Mouse (Mus musculus): ENCODE results near the gene Gpatch8. TPM values are rescaled to one million over a fixed set of nuclear protein-coding genes. Genes with fewer than 3 reads are reported as not detected.

Gene Gpatch8
- polyA plus RNA-seq, 1 experiment from 2014 or later: 42.5 TPM

- ATAC-seq (ENCODE audit: low FRiP score): no peak
- H3K4me3 ChIP-seq (ENCODE audit: low read depth, low read length): no peak overlapping the region
Observed at GRCm38 (mm10) chr11:102431728-102432114, 124.5 kb downstream of the Gpatch8 start.

GRCm38 (mm10) chr11:102431018-102431645 is 125.1 kb downstream of the Gpatch8 start:
- peak overlapping the region; percentile 50; the same call in 1 of the 2 replicates for H3K9ac ChIP-seq (ENCODE audit: low read length)
- H3K27me3 ChIP-seq (ENCODE audit: control insufficient read depth, insufficient read depth, low read length): no peaks in the 10 kb centered on the region
- peak overlapping the region; percentile 77 for H3K4me2 ChIP-seq
- ATAC-seq (ENCODE audit: low FRiP score) (peak; percentile 56; the same call in 1 of the 2 replicates), DNase-seq (ENCODE audit: low spot score, missing footprints) (peak; percentile 97)
- under 1% methylated on average over 7 of the region's 7 CpGs for WGBS
- H3K4me3 ChIP-seq (ENCODE audit: low read depth, low read length): peak overlapping the region; percentile 44
- no peaks in the 10 kb centered on the region for H3K9me3 ChIP-seq (ENCODE audit: control insufficient read depth, low read length)
- H3K4me1 ChIP-seq (ENCODE audit: control insufficient read depth, insufficient read depth, low read length): peaks cover 6% of the 10 kb centered on the region
- no peak overlapping the region for H3K27ac ChIP-seq (ENCODE audit: low read depth, low read length)
- H3K36me3 ChIP-seq (ENCODE audit: control insufficient read depth, insufficient read depth, low read length): peaks cover 5% of the 10 kb centered on the region; the same call in 1 of the 2 replicates

More at GRCm38 (mm10) chr11:102431728-102432114, 124.5 kb downstream of the Gpatch8 start:
- H3K36me3 ChIP-seq (ENCODE audit: control insufficient read depth, insufficient read depth, low read length): peaks cover 6% of the 10 kb centered on the region; the same call in 1 of the 2 replicates
- peaks cover 6% of the 10 kb centered on the region for H3K4me1 ChIP-seq (ENCODE audit: control insufficient read depth, insufficient read depth, low read length)
- WGBS: 84% methylated on average over 3 of the region's 3 CpGs
- no peak overlapping the region for H3K9ac ChIP-seq (ENCODE audit: low read length)
- no peak for DNase-seq (ENCODE audit: low spot score, missing footprints)
- no peak overlapping the region for H3K4me2 ChIP-seq
- H3K27ac ChIP-seq (ENCODE audit: low read depth, low read length): no peak overlapping the region
- no peaks in the 10 kb centered on the region for H3K9me3 ChIP-seq (ENCODE audit: control insufficient read depth, low read length)
- no peaks in the 10 kb centered on the region for H3K27me3 ChIP-seq (ENCODE audit: control insufficient read depth, insufficient read depth, low read length)

- DNase-seq (ENCODE audit: low spot score, missing footprints): peak; percentile 97
- Histone ChIP-seq H3K27ac (ENCODE audit: low read depth, low read length) (no peak within 1 kb of the TSS), H3K36me3 (ENCODE audit: control insufficient read depth, insufficient read depth, low read length) (no peaks in the 10 kb centered on the region; the same call in 1 of the 2 replicates), H3K27me3 (ENCODE audit: control insufficient read depth, insufficient read depth, low read length) (no peaks in the 10 kb centered on the region), H3K4me1 (ENCODE audit: control insufficient read depth, insufficient read depth, low read length) (peaks cover 6% of the 10 kb centered on the region), H3K9ac (ENCODE audit: low read length) (peak within 1 kb of the TSS; percentile 50), H3K4me3 (ENCODE audit: low read depth, low read length) (peak within 1 kb of the TSS; percentile 44), H3K4me2 (peak within 1 kb of the TSS; percentile 77), H3K9me3 (ENCODE audit: control insufficient read depth, low read length) (no peaks in the 10 kb centered on the region)
- WGBS: 1% methylated on average over 25 of the region's 29 CpGs
- ATAC-seq (ENCODE audit: low FRiP score): peak; percentile 88
Observed at GRCm38 (mm10) chr11:102430121-102431017, 125.8 kb downstream of the Gpatch8 start, which contains the start of gene Grn. Gene Grn, plus strand, starts transcription at chr11:102430315.

DNA sequence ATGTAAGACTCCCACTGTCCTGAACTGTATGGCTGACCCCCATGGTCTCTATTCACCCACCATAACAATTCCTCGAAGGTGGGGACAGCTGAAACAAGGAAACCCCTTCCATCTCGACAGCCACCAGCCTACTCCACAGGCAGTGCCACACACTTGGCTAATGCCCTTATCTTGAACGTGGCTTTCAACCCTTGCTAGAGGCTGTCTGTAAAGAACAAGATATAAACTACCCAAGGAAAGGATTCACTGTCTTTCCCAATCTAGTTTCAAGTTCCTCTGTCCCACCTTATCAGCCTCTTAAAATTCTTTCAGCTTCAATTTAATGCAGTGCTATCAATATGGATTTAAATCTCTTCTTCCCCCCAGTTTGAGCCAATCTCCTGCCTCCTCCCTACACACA is 126.6 kb downstream of the Gpatch8 start:
- peaks cover 6% of the 10 kb centered on the region for H3K4me1 ChIP-seq (ENCODE audit: control insufficient read depth, insufficient read depth, low read length)
- 49% methylated on average over 3 of the region's 3 CpGs for WGBS
- ATAC-seq (ENCODE audit: low FRiP score) (no peak), DNase-seq (ENCODE audit: low spot score, missing footprints) (no peak)
- H3K9ac ChIP-seq (ENCODE audit: low read length): peak overlapping the region; percentile 43
- peak overlapping the region; percentile 44 for H3K4me3 ChIP-seq (ENCODE audit: low read depth, low read length)
- no peaks in the 10 kb centered on the region for H3K36me3 ChIP-seq (ENCODE audit: control insufficient read depth, insufficient read depth, low read length)
- H3K27me3 ChIP-seq (ENCODE audit: control insufficient read depth, insufficient read depth, low read length): no peaks in the 10 kb centered on the region
- H3K27ac ChIP-seq (ENCODE audit: low read depth, low read length): no peak overlapping the region
- H3K4me2 ChIP-seq: peak overlapping the region; percentile 77
- no peaks in the 10 kb centered on the region for H3K9me3 ChIP-seq (ENCODE audit: control insufficient read depth, low read length)

GRCm38 (mm10) chr11:102428981-102429540 is 127.1 kb downstream of the Gpatch8 start:
- Histone ChIP-seq H3K9me3 (ENCODE audit: control insufficient read depth, low read length) (no peaks in the 10 kb centered on the region), H3K4me3 (ENCODE audit: low read depth, low read length) (no peak overlapping the region), H3K9ac (ENCODE audit: low read length) (no peak overlapping the region), H3K4me2 (no peak overlapping the region), H3K27ac (ENCODE audit: low read depth, low read length) (no peak overlapping the region), H3K27me3 (ENCODE audit: control insufficient read depth, insufficient read depth, low read length) (no peaks in the 10 kb centered on the region), H3K4me1 (ENCODE audit: control insufficient read depth, insufficient read depth, low read length) (peaks cover 4% of the 10 kb centered on the region), H3K36me3 (ENCODE audit: control insufficient read depth, insufficient read depth, low read length) (no peaks in the 10 kb centered on the region)
- DNase-seq (ENCODE audit: low spot score, missing footprints): no peak
- ATAC-seq (ENCODE audit: low FRiP score): no peak
- WGBS: 73% methylated on average over 8 of the region's 8 CpGs

Other genes with a start within 250 kb of the Gpatch8 start
- 84.7 and 86.1 TPM in 2 replicates for gene Ubtf, start 236.7 kb downstream of the Gpatch8 start, polyA plus RNA-seq (2014; fragmentation: Nextera tagmentation; extraction: Ambion mirVana)
- gene Slc4a1, start 190.2 kb downstream of the Gpatch8 start, polyA plus RNA-seq (2014; fragmentation: Nextera tagmentation; extraction: Ambion mirVana): 30.6 and 31.3 TPM in 2 replicates
- gene Rundc3a, start 163.0 kb downstream of the Gpatch8 start, polyA plus RNA-seq (2014; fragmentation: Nextera tagmentation; extraction: Ambion mirVana): 42.0 and 43.0 TPM in 2 replicates
- gene Slc25a39, start 148.4 kb downstream of the Gpatch8 start, polyA plus RNA-seq (2014; fragmentation: Nextera tagmentation; extraction: Ambion mirVana): 167 and 193 TPM in 2 replicates
- 36.8 and 39.3 TPM in 2 replicates for gene Grn, start 126.1 kb downstream of the Gpatch8 start, polyA plus RNA-seq (2014; fragmentation: Nextera tagmentation; extraction: Ambion mirVana)
- gene Fam171a2, start 108.7 kb downstream of the Gpatch8 start, polyA plus RNA-seq (2014; fragmentation: Nextera tagmentation; extraction: Ambion mirVana): 7.2 and 10.6 TPM in 2 replicates
- gene Itga2b, start 86.3 kb downstream of the Gpatch8 start, polyA plus RNA-seq (2014; fragmentation: Nextera tagmentation; extraction: Ambion mirVana): 4.5 and 5.2 TPM in 2 replicates
- gene Gm11627, start 23.1 kb upstream of the Gpatch8 start, polyA plus RNA-seq (2014; fragmentation: Nextera tagmentation; extraction: Ambion mirVana): 13.9 and 14.6 TPM in 2 replicates
- gene Fzd2, start 48.0 kb upstream of the Gpatch8 start, polyA plus RNA-seq (2014; fragmentation: Nextera tagmentation; extraction: Ambion mirVana): 27.1 and 27.3 TPM in 2 replicates
- 0.40 and 0.62 TPM in 2 replicates for gene Meioc, start 107.3 kb upstream of the Gpatch8 start, polyA plus RNA-seq (2014; fragmentation: Nextera tagmentation; extraction: Ambion mirVana)
- 62.1 and 67.1 TPM in 2 replicates for gene Ccdc43, start 141.4 kb upstream of the Gpatch8 start, polyA plus RNA-seq (2014; fragmentation: Nextera tagmentation; extraction: Ambion mirVana)
- 13.6 and 13.8 TPM in 2 replicates for gene Adam11, start 205.0 kb upstream of the Gpatch8 start, polyA plus RNA-seq (2014; fragmentation: Nextera tagmentation; extraction: Ambion mirVana)